Mouse (Mus musculus) gastrocnemius, adult 18-20 months (tissue): ENCODE results near the gene Adgra3. TPM values are rescaled to one million over a fixed set of nuclear protein-coding genes. Genes with fewer than 3 reads are reported as not detected.

Source experiments
- DNase-seq: peaks from one replicate; pipeline ENCODE4 v3.0.0; 2021; ENCODE audit warnings: low spot score
- long read RNA-seq, 2 experiments: library from polyadenylated mRNA; stranded (forward); transcript quantifications; one replicate each; pipeline ENCODE4 v2.0.0; 2021
- total RNA-seq, 2 experiments: library from RNA; stranded (reverse); gene quantifications; 2 replicates each; pipeline ENCODE4 v1.2.3; 2021

Gene Adgra3
- total RNA-seq = 10 to 100 TPM; 10.4 to 12.7 TPM
- long read RNA-seq, experiment 1, full-length matches to known transcripts = 22 of 27 reads
- long read RNA-seq, experiment 1, partial matches to known transcripts = 1 of 27 reads
- long read RNA-seq, experiment 1, other reads (novel, unspliced or antisense) = 4 of 27 reads
- long read RNA-seq, experiment 2, full-length matches to known transcripts = 12 of 15 reads
- long read RNA-seq, experiment 2, partial matches to known transcripts = 2 of 15 reads
- long read RNA-seq, experiment 2, other reads (novel, unspliced or antisense) = 1 of 15 reads

DNA sequence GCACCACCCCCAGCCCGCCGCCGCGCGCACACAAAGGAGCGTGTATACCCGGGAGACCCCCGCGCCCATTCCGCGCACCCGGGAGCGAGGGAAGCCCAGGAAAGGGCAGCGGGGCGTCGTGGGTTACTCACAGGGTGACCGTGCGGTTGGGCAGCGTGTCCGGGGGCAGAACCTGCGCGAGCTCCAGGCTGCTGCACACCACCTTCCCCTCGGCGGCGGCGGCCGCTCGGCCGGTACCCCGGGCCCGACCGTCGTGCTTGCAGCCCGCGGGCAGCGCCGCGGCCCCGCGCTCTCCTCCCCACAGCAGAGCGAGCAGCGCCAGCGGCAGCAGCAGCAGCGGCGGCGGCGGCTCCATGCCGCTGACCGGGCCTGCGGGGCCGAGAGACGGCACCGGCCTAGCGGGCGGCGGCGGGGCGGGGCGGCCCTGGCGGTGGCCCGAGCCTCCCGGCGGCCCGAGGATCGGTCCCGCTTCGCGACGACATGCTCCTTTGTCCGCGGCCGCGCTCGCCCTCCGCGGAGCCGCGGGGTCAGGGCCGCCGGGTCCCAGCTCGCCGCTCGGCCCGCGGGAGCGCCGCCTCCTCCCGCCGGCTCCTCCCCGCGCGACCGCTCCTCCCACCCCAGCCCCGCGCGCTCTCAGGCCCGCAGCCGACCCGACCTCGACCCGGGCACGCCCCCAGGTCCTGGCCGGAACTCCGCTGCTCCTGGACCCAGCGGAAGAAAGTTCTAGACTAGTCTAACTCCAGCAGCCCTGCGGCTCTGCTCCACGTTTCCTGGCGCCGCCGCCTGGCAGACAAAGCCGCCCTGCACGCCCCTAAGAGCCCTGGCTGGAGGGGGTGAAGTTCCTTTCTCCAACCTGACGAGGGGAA lies at the start of gene Adgra3:
Adgra3 (minus strand) TSS at position 586 of the 866 bp plus-strand sequence.
- DNase-seq = peak; percentile 72

DNA sequence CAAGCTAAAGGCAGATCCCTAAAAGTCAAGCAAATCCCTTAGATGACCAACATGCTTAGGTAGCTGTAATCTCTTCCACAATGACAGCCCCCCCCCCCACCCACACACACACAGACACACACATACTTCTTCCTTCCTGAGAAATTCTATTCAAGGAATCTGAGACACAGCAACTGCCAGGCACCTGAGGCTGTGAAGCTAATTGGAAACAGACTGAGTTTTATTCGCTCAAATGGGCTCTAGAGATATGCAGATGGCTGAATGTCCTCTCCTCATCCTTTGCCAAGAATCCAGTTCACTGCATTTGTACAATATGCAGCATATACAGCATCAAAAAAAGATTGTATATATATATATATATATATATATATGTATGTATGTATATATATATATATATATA lies 24.6 kb upstream of the Adgra3 start:
- DNase-seq = no peak

DNA sequence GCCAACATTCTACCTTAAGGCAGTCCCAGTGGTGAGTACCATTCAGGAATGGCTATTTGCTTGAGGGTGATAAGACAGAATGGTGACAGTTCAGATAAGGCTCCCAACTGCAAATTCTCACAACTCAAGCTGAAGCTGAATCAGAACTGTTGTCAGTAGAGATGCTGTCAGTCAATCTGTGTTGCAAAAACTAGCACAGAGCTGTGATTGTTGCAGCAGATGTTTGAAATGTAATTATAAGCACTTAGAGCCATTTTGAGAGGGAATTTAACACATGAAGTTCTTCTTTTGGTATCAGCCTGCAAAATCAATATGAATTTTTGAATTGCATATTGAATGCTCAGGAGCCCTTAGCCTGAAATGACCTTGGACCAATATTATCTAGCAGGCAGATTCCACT lies 15.4 kb upstream of the Adgra3 start:
- no peak for DNase-seq

DNA sequence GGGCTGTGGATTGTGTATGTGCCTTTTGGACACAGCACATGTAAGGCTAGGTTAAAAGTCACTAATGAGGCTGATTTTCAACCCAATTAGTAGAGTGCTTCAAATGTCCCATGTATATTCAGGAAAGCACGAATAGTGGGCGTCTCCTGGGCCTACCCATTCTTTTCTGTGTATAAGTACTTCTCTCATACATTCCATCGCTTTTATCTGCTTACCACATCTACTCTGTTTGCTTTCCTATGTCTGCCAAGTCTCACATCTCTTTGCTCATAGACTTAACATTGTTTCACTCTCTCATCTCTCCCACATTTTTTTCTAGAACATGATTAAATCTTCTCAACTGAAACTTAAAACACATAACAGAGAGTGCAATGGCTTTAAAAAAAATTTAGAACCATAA lies 5.4 kb upstream of the Adgra3 start:
- DNase-seq = no peak

DNA sequence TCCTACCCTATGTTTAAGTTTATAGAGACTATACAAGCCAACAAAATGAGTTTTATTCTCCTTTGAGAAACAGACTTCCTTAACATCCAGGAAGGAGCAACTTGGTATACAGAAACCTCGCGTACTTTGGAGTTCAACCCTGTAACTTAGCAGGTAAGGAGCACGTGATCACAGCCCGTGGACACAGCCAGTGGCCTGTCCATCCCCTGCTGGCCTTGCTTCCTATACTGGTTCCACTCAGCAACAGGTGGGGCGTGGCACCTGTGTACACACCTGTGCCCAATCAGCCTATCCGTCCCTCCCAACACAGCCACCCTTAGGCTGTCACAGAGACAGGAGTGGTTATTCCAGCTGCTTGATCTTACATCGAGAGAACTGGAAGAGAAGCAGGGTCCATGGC lies 780 bp upstream of the Adgra3 start:
- DNase-seq = no peak

DNA sequence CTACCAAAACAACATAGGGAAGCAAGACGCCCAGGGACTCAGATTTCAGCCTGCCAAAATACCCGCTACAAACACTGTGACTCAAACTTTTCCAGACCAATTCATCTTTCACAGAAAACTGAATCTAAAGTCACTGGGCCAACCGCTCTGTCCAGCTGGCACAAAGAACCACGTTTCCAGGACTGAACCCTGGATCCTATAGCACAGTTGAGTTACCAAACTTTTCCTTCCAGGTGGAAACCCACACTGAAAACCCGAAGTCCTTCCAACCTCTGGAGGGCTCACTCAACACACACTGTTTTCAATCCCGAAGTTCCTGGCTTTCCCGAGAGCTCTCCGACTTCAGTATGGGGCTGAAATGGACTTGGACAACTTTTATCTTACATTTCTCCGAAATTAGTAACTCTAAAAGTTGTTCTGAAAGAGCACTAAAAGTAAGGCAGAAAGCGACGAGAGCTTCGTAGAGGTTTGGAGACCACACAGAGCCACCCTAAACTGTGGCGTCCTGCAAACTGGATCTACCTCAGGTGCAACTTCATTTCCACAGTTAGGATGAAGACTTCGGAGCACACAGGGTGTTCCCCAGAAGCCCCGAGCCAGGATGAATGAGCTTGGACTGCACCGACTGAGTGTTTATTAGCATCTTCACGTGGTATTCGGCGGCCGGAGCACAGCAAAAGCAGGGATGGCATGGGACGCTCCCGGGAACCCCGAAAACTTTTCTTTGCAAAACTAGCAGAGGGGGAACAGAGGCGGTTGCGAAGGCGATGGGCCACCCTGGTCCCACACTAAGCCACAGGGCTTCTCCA lies 990 bp downstream of the Adgra3 start:
- DNase-seq = no peak

DNA sequence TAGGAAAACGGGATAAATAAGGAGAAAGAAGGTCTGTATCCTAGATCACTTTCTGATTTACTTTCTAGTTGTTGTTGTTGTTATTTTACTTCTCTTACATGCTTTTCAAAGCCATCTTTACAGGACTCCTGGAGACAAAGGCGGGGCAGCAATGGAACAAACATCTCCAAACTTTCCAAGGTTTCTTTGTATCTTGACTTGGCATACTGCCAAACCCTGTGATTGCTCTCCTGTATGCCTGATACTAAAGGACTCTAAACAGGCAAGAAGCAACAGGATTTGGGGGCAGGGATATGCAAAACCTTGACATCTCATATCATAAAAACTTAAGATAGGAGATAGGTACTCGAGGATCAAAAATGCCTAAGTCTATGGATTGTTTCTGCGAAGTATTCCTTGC lies 6.3 kb downstream of the Adgra3 start:
- DNase-seq = no peak

DNA sequence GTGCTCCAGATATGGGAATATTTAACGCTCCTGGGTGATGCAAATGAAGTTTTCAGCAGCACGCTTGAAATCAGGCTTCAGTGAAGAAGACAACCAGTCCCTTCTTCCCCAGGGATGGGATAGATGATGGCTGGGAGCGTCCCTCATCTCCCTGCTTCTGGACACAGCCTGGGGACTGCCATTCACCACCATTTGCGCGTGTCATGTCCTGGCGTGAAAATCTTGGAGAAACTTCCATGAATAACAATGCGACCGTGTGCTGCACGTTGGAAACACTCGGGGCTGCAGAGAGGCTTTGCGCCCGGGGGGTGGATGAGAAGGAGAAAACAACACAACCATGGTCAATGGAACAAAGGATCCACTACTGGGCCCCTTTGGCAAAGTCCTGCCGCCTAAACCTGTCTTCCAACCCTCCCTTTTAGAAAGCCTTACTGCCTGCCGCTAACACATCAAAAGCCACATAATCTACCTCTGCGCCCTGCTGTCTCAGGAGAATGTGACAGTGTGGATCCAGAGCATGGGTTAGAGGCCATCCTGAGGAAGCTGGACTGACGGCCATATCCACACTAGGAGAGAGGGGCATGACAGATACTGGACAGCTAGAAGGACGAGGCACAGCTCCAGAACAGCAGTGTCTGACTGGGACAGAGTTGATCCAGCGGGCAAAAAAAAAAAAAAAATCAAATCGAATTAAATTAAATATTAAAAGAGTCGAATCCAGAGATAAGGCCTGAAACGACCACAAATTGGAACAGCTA lies 8.0 kb downstream of the Adgra3 start:
- DNase-seq = no peak

DNA sequence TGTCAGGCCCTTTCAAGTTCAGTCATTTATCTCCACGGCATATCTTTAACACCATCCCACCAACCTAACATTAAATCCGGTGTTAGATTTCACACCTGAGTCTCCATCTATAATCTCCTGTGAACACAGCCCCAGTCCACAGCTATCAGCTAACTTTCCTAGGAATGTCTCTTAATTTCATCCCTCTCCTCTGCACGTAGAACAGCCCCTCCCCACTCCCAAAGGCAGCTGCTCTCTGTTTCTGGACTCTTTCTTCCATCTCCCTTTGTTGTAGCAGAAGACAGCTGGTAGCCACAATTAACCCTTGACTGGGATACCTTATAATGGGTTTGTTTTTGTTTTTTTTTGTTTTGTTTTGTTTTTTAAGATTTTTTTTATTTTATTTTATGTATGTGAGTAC lies 8.8 kb downstream of the Adgra3 start:
- no peak for DNase-seq

DNA sequence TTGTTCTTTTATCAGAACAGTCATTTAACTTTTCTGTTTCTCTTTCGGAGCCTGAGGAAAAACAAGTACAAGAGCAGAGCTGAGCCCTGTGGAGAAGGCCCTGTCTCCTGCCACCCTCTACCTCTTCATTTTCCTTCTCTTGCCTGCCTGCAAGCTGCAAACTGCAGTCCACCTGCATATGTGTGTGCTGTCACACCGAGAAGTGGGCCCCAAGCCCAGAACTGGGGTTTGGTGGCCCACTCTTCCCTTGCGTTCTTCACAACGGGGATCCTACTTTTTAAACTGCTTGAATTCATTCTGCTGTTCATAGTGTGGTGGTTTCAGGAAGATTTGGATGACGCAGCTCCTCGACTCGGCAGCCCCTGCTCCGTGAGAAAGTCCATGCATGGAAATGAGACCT lies 9.3 kb downstream of the Adgra3 start:
- no peak for DNase-seq

DNA sequence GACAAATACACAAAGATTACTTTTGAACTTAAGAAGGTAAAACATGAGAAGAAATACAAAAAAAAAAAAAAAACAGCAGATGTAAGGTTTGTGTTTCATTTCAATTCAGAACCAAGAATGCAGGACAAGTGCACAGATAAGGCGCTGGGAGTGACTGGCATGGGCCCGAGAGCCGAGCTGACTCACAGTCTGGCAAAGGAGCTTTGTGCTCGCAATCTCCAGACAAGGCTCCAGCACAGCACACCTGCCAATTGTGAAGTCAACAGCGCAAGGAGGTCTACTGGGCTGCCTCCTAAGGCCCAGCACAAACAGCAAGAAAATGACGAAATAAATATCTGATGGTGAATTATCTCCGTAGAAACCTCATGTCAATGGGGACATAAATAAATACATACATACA lies 9.8 kb downstream of the Adgra3 start:
- DNase-seq = peak; percentile 36

DNA sequence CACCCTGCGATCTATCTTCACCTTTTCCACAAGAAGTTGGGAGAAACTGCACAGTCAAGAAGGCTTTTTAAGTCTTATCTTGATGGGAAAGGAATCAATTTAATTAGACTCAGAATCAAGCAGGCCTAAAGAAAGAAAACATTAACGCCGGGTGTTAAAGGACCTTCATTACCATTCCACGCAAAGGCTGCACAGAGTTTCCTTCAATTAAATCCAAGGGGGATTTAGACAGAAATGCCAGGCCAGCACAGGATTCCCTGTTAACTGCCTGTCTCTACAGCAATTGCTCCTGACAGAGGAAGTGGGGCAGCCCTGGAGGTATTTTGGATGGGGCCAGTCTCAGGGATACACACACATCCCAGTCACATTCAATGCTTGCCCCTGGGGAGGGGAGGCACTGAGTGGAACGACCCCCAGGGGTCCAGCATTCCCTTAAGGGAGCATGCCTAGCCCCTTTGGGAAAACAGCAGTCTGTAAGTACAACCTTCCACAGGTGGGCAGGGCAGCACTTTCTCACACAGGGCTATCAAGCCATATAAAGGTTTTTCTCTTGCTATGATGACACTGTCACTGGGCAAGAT lies 10.4 kb downstream of the Adgra3 start:
- DNase-seq = no peak

DNA sequence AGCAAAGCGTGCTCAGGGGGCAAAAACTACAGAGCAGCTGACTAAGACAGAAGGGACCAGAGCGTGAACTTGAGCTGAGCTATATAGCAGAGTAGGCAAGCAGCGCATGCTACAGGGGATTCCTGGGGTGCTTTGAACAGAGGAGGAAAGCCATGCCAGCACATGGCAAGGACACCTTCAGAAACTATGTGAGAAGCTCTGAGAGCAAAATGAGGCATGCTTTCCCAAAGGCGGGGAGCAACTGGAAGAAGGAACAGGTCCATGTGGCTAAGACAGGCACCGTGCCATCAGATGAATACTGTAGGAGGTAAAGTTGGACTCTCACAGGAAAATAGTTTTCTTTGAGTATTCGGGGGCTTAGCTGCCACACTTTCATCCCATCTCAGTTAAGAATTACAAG lies 13.6 kb downstream of the Adgra3 start:
- no peak for DNase-seq

DNA sequence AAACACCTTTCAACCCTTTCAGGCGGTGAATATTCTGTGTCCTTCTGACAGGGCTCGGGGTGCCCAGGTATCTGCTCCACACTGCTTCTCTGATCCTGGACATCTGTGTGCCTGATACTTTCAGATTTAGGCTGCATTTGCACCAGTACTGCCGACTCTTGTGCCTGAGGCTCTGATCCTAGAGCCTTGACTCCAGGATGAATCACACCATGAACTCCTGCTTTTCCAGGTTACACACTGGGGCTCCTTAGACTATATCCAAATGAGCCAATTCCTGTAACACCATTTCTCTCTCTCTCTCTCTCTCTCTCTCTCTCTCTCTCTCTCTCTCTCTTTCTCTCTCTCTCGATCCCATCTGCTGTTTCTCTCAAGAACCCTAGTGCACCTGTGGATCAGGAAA lies 15.1 kb downstream of the Adgra3 start:
- DNase-seq = no peak

DNA sequence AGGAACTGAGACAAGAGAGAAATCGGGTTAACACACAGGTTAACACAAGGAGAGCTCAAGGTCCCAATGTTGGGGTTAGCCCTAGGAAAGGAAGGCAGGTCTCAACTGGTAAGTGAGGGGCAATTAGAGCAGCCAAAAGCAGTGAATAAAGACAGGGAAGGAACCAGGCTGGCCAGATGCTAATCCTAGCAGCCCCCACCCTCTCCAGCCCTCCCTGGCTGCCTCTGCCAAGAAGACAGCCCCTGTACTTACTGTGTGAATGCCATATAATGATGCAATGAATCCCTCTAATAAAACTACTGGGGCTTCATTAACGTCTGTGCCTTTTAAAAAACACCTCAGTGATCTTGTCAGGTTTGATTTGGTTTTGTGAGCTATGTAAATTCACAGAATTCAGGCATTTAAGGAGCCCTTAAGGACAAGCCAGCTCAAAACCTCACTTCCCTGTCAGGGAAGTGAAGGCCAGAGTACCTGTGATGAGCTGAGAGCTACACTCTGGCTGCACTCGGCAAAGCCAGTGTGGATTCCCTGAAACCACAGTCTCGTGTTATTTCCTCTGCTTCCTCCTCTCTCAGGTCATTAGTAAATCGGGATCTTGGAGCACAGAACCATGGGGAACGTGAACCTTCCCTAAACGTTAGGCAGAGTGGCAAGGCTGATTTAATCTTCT lies 16.4 kb downstream of the Adgra3 start:
- no peak for DNase-seq

DNA sequence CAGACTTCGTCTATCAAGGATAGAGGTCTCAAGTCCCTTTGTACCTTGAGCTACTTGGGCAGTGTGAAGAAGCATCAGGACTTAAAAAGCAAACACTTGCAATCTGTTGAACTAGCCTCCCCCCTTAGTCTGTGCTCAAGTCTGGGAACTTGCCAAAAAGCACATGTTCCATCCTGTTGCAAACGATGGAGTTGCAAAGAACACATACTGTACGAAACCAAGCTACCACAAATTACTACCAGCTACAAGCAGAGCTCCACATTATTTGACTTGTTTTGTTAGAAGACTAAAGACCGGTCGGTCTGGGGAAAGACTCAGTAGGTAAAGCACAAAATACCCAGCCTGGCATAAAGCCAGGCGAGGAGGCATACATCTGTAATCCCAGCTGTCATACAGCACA lies 19.3 kb downstream of the Adgra3 start:
- no peak for DNase-seq

DNA sequence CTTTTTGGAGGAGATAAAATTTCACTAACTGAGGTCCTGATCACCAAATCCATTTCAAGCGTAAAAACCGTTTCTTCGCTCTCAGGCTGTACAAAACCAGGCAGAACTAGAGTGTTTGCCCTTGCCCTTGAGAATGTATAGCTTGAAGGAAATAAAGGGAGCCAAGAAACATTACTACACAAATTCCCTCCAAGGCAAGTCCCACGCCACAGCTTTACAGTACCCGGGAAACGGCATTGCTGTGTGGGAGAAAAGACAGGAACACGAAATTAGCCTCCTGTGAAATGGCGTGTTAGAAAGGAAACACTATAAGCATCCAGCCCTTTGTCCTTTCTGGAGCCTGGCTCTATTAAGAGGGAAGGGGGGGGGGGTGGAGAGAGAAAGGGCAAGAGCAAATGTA lies 21.1 kb downstream of the Adgra3 start:
- DNase-seq = no peak

DNA sequence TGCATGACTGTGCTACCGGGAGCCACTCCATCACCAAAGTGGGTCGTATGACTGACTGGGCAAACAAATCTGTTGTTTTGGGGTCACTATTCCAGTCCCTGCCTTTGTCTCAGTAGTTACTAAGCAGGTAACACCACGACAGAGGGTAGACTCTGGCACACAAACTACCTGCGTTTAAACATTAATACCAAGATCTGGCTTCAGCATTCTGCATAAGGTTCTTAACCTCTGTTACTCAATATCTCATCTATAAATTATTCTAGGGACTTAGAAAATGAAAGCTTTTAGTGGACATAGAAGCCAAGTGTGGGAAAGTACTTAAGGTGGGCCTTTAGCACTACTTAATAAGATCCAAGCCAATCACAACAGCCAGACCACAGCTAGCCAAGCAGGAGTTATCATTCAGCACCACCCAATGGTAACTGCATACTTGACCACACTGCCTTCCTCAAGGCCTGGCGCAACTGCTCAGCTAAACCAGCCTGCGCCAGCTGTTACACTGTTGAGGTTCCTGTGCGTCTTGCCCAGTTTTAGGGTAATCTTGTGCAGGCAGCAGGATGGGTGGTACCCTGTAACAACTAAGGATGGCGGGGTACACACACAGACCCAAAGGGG lies 23.8 kb downstream of the Adgra3 start:
- no peak for DNase-seq

DNA sequence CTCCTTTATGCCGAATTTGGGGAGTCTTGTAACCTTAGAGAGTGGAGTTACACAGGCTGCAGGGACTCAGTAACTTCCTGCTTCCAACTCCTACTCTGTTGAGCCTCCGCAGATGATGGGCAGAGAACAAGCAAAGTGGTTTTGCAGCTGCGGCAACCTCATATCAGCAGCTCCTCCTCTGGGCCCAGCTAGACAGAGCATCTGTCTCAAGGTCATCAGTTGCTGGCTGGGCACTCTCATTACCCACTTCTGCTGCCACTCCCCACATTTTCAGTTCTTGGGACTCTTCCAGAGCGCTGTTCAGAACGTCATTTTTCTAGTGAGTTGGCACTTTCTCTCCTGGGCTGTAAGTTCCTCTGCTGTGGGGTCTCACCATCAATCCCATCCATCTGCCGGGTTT lies 24.6 kb downstream of the Adgra3 start:
- DNase-seq = no peak

DNA sequence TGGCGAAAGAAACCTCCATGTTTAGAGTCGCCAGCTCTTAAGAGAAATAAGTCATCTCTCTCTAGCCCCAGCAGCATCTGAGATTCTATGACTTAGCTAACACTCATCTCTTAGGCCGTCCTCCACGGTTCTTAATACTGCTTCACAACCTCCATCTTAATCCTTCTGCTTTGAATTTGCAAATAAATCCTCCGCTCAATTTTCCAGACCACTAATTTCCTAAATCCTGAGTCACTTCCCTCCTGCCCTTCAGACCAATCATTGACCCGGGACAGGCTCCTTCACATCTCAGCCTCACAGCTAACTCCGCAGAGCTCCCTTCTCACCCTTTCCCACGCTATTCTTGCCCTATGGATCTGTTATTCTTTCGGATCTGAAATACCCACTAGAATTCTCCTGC lies 25.1 kb downstream of the Adgra3 start:
- no peak for DNase-seq
